Mouse (Mus musculus): ENCODE measurements around the gene Set.

Set gene

GRCm38 (mm10) chr2:30091521-30091920 is 34.3 kb downstream of the Set start:
- no peak for DNase-seq (ENCODE audit: low read depth)

DNA sequence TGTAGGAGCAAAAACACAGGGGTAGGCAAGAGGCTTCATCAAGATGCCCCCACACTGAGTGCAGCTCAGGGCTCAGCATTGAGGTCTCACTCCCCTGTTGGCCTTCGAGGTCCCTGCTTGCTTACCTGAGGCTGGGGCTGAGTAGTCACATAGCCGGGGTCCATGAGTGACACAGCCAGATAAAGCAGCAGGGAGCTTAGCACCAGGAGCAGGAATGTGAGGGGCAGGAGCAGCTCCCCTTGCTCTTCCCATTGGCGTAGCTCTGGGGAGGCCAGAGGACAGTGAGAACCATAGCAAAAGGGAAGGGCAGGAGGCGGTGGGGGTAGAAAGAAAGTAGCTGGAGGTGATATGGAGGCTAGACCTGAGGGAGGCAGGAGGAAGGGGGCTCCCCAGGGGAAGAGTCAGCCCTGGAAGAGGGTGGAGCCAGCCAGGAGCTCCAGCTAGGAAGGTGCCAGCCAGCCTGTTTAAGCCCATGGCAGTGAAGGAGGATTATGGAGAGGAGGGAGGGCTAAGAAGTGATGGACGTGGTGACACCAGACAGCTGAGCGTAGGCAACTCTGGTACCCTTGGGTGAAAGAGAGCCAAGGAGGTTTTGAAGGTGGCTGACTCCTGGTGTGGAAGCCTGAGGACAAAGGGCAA is 35.2 kb downstream of the Set start:
- no peak for DNase-seq (ENCODE audit: low read depth)

DNA sequence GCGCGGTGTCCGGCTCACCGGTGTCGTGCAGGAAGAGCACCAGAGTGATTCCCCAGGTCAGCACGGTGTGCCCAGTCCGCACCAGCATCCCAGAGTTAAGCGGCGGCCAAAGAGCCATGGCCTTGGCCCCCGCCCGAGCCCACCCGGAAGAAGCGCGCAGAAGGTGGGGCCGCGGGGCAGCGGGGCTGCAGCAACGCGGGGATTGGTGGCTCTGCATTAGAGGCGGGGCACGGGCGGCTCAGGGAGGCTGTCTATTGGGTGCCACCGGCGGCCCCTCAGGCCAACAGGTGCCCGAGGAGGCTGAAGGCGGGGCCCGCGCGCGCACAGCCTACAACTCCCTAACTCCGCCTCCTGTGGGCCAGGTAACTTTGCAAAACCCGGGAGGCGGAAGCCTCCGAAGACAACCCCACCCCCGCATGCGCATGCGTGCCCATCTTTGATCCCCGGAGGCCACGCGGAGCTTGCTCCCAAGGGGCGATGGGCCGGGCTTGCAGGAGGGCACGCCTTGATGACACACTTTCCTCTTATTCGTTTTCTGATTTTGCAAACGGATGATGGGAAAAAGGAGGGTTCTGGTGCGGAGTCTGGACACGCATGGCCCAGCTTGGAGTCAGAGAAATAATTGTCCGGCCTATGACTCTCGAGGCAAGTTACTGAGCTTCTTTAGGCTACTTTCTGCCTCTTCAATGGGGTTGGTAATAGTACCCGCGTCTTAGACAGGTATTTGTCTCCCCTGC is 36.5 kb downstream of the Set start, which contains the start of gene Zdhhc12:
Gene Zdhhc12 (minus strand): TSS at position 178 of the 737 bp plus-strand sequence.
- peak; percentile 100 for DNase-seq (ENCODE audit: low read depth)

DNA sequence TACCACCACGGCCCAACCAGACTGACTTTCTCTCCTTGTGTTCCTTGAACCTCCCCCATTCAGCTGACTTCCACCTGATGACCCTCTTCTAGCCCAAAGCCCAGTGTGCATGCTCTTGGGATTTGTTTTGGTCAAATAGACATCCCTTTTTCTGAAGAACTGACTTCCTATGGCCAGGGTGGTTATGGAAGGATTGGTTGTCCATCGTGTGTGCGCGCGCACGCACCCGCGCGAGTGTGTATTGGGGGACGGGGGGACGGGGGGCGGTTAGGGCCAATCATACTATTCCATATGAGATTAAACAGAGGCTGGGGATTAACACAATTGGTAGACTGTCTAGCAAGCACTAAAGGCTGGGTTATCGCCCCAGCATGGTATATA is 37.0 kb downstream of the Set start:
- DNase-seq (ENCODE audit: low read depth): no peak

- DNase-seq (ENCODE audit: low read depth): peak; percentile 56
These were observed 38.8 kb downstream of the Set start for GRCm38 (mm10) chr2:30095882-30096527.

DNA sequence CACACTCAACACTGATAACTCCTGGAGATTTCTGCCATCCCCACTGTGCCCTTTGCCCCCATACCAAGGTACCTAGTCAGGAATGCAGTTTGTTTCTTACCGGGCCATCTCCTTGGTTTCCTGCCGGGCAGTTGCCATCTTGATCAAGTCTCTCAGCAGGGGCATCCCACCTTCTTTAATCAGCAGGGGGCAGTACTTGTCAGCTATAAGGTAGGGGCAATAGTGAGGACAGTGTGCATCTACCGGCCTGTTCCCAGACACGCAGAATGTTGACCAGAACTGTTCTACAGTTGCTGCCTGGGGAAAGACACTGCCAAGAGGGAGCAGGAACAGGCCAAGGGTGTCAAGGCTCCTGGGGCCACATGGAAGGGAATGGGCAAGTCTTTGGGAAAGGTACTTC is 43.0 kb downstream of the Set start:
- DNase-seq (ENCODE audit: low read depth): no peak

- peak; percentile 65 for DNase-seq (ENCODE audit: low read depth)
These were observed 49.2 kb downstream of the Set start for GRCm38 (mm10) chr2:30106364-30106763.

DNA sequence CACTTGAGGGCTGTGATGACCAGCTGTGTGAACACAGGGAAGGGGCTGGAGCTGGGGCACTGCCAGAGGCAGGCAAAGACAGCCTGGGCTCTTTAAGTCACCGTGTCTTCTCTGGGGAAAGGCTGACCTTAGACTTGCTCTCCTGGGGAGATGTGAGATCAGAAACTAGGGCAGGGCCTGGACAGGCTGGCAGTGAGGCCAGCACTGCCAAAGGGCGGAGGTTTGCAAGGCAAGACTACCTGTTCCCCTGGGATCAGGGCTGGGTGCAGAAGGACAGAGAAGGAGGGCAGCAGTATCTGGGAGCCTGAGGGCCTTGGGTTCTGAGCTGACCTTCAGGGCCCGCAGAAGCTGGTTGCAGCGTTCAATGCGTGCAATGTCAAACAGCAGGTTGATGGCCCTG is 50.5 kb downstream of the Set start:
- DNase-seq (ENCODE audit: low read depth): no peak

- no peak for DNase-seq (ENCODE audit: low read depth)
These were observed 51.1 kb downstream of the Set start for GRCm38 (mm10) chr2:30108260-30108659.

DNA sequence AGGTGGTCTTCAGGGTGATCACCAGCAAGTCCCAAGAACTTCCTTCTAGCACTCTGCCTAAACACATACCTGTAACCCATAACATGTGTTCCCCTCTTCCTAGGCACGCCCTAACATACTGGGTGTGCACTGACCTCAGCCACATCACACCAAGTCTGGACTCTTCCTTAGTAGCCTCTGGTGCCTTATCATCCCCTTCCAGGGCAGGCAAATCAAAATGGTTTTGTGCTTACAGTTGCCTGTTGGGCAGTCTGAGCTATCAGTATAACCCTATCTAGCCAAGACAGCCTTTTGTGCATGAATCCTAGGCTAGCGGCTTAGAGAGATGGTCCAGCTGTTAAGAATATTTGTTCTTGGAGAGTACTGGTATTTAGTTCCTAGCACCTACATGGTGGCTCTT is 54.3 kb downstream of the Set start:
- DNase-seq (ENCODE audit: low read depth): no peak

DNA sequence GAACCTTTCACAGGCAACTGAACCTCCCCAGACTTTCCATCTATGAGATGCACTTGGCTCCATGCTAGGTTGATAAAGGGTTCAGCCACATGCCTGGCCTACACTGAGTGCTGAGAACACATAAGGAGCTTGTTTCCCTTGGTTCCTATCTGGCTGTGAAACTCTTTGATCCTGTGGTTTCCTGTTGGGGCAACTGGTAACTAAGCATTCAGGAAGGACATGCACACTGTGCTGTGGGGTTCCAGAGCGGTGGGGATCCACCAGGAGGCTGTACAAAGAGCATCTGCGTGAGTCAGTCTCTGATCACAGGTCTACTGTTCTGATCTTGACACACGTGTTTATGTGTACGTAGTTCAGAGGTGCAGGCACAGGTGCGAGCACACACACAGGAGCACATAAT is 55.4 kb downstream of the Set start:
- no peak for DNase-seq (ENCODE audit: low read depth)

DNA sequence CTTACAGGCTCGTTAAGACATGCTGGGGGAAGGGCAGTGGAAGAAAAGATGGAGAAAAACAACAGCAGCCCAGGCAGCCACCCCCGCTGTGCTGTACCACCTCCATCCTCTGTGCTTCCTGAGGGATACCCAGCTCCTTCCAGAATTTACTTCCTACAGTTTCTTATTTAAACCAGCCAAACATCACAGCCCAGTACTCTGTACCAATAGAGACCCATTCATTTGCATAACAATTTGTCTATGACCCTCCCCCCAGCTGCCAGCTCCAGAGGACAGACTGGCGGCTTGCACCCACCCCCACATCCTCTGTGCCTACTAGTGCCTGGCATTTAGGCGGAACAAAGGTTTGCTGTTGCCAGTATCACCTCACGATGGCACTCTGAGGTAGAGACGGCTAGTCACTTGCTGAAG is 62.5 kb downstream of the Set start:
- DNase-seq (ENCODE audit: low read depth): no peak

DNA sequence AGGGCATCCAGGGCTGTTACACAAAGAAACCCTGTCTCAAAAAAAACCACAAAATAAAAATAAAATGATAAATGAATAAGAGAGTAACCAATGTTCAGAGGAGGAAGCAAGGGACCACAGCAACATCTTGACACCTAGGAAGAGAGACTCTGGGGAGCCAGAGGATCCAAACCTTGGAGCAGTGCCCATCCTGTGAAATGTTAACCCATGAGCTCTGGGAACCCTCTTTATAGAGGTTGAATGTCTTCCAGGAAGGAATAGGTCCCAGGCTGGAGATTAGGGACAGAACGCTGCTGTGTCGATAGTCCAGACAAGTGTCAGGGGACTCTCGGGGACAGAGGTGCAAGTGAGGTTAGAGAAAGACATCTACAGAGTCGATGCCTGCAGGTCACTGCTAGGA is 63.1 kb downstream of the Set start:
- DNase-seq (ENCODE audit: low read depth): no peak

Data from c-Kit-positive CD71-negative TER-119-negative erythroid progenitor cells, embryonic 14.5 days (primary cell).